Mouse (Mus musculus) embryonic facial prominence, embryonic 12.5 days (tissue): ENCODE results near the gene Nat9. TPM values are rescaled to one million over a fixed set of nuclear protein-coding genes. Genes with fewer than 3 reads are reported as not detected.

Source experiments
- ATAC-seq: fragments of 200-750 bp; cut with Nextera tagmentation; 2 replicates; pipeline ENCODE4 v1.8.0; 2017; ENCODE audit not compliant: insufficient number of reproducible peaks, insufficient read depth, low FRiP score, low TSS enrichment
- H3K27ac ChIP-seq: fragments of 300-500 bp; sonication (generic); 2 replicates; pipeline ENCODE4 v1.5.1; 2016; ENCODE audit warnings: mild to moderate bottlenecking
- H3K27me3 ChIP-seq: fragments of 300-500 bp; sonication (generic); 2 replicates; pipeline ENCODE4 v1.6.1; 2016; ENCODE audit warnings: mild to moderate bottlenecking, moderate library complexity
- H3K36me3 ChIP-seq: fragments of 300-500 bp; sonication (generic); 2 replicates; pipeline ENCODE4 v1.6.1; 2016; ENCODE audit warnings: mild to moderate bottlenecking
- H3K4me1 ChIP-seq: fragments of 300-500 bp; sonication (generic); 2 replicates; pipeline ENCODE4 v1.6.1; 2016
- H3K4me2 ChIP-seq: fragments of 300-500 bp; sonication (generic); replicated peaks from 2 replicates; pipeline ENCODE4 v1.6.1; 2016; ENCODE audit warnings: mild to moderate bottlenecking, moderate library complexity
- H3K4me3 ChIP-seq: fragments of 300-500 bp; sonication (generic); 2 replicates; pipeline ENCODE4 v1.5.1; 2016; ENCODE audit warnings: mild to moderate bottlenecking
- H3K9ac ChIP-seq: fragments of 300-500 bp; sonication (generic); 2 replicates; pipeline ENCODE4 v1.6.1; 2016; ENCODE audit warnings: mild to moderate bottlenecking, moderate library complexity
- H3K9me3 ChIP-seq: fragments of 300-500 bp; sonication (generic); 2 replicates; pipeline ENCODE4 v1.6.1; 2016; ENCODE audit warnings: mild to moderate bottlenecking, moderate library complexity
- WGBS: fragments of 180-500 bp; shearing (Covaris S2); methylation state at CpG from one replicate; pipeline ENCODE4 v1.1.7; 2016; 5-methylcytosine and 5-hydroxymethylcytosine counted together
- polyA plus RNA-seq: library from polyadenylated mRNA; unstranded; fragments of >200 nt; fragmentation: Nextera tagmentation; extraction: Ambion mirVana; gene quantifications from 2 replicates; pipeline ENCODE4 v1.2.1, GENCODE M21; 2016

Gene Nat9
- polyA plus RNA-seq, 1 experiment from 2014 or later = 23.7 TPM

DNA sequence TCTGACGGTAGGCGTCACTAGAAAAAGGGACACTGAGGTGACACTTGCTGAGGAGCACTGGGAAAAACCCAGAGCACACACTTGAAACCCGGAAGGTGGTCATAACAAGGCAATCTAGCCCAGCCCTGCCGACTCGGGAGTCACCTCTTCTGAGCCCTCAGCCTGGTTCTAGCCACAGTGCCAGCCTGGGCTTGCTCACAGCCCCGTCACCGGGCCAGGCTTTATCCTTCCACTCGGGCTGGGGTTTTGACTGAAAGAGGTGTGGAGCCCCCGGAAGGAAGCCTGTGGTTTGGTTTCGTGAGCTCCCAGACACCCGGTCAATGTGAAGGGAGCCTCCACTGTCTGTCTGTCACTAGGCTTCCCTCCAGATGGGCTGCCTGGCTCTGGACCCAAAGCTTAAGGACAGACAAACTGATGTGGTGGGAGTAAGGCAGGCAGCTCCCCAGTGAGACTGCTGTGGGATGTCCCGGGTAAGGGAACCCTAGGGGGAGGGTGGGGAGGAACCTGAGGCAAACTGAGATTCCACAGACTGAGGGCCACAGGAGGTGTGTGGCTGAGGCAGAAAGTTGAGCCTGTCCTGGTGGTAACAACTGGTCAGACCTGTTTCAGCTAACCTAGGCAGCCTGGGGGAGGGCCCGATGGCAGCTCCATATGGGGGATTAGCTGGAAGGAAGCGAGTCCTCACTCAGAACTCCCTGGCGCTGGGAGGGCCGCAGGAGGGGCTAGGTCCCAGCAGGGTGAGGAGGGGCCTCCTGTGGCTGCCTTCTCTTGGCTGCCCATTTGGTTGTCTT is 13.9 kb downstream of the Nat9 start:
- Histone ChIP-seq H3K27me3 (peaks cover 30% of the 10 kb centered on the region), H3K4me1 (peaks cover 71% of the 10 kb centered on the region), H3K4me3 (no peak overlapping the region), H3K36me3 (no peaks in the 10 kb centered on the region), H3K9me3 (no peaks in the 10 kb centered on the region), H3K4me2 (0 out of 2 replicates have a peak overlapping the region, but pooled peaks have one; percentile 15), H3K27ac (peak overlapping the region; percentile 70), H3K9ac (0 out of 2 replicates have a peak overlapping the region, but pooled peaks have one; percentile 30)
- ATAC-seq = 0 out of 2 replicates have a peak, but pooled peaks have one; percentile 10
- 7% methylated on average over 16 of the region's 16 CpGs for WGBS

DNA sequence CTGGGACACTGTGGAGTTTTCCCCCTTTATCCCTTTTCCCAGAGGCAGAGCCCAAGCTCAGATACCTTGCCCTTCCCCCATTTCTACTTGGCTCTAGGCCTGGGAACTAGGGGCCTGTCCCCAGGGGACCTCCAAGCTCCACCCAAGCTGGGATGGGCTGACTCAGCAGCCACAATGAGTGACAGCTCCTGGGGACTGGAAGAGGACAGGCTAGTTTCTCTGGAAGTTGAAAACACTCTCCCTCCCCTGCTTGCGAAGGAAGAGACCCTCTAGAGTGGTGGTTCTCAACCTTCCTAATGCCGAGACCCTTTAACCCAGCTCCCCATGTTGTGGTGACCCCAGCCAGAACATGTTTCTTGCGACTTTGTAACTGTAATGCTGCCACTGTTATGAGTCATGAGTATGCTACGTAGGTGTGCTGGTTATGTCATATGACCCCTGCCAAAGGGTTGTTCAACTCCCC is 14.8 kb downstream of the Nat9 start:
- Histone ChIP-seq H3K27ac (peak overlapping the region; percentile 67; the same call in 1 of the 2 replicates), H3K36me3 (no peaks in the 10 kb centered on the region), H3K9me3 (no peaks in the 10 kb centered on the region), H3K27me3 (peaks cover 32% of the 10 kb centered on the region), H3K9ac (no peak overlapping the region), H3K4me1 (peaks cover 67% of the 10 kb centered on the region), H3K4me2 (peak overlapping the region; percentile 19; the same call in 1 of the 2 replicates), H3K4me3 (no peak overlapping the region)
- 21% methylated on average over 4 of the region's 4 CpGs for WGBS
- 0 out of 2 replicates have a peak, but pooled peaks have one; percentile 39 for ATAC-seq

DNA sequence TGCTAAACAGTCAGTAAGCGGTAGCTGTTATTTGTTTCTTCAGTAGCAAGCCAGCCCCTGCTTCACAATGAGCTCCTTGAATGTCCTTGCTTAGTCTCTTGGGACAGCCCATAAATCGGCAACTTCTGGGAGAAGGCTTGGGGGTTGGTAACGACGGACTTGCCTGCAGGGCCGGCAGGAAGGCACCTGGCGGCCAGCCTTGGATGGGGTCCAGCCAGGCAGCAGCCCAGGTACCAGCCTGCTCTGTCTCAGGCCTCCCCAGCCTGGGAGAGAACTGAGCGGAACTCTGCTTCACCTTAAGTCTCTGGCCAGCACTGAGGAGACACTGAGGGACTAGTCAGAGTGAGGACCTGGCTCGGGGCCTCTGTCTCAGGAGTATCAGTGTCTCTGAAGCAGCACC is 16.5 kb downstream of the Nat9 start:
- Histone ChIP-seq H3K27me3 (peaks cover 35% of the 10 kb centered on the region), H3K4me1 (peaks cover 49% of the 10 kb centered on the region)

DNA sequence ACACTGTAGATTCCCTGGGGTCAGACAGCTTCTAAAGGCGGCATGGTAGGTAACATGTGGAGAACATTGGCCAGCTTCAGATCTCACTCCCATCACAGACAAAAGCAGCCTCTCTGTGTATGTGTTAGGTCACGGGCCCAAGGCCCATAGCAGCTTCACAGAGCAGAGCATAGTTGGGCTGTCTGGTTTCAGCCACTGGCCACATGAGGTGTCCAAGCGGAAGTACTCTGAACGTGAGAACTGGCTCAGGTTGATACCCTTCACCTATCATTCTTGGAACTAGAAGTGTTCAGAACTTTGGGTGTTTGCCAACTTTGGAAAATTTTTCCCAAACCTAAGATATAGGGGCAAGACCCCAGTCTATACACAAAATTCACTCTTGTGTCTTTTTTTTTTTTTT is 18.2 kb downstream of the Nat9 start:
- no peak overlapping the region for H3K27ac ChIP-seq
- H3K4me1 ChIP-seq = peaks cover 41% of the 10 kb centered on the region
- H3K9ac ChIP-seq = no peak overlapping the region
- no peak for ATAC-seq
- 88% methylated on average over 4 of the region's 4 CpGs for WGBS
- H3K4me2 ChIP-seq = no peak overlapping the region
- H3K27me3 ChIP-seq = peaks cover 37% of the 10 kb centered on the region
- no peak overlapping the region for H3K4me3 ChIP-seq
- H3K36me3 ChIP-seq = no peaks in the 10 kb centered on the region
- H3K9me3 ChIP-seq = no peaks in the 10 kb centered on the region

More for the DNA sequence above, 16.5 kb downstream of the Nat9 start:
- no peak overlapping the region for H3K4me3 ChIP-seq
- H3K36me3 ChIP-seq = no peaks in the 10 kb centered on the region
- H3K9me3 ChIP-seq = no peaks in the 10 kb centered on the region
- H3K4me2 ChIP-seq = no peak overlapping the region
- ATAC-seq = no peak
- WGBS = 33% methylated on average over 8 of the region's 8 CpGs
- H3K27ac ChIP-seq = 0 out of 2 replicates have a peak overlapping the region, but pooled peaks have one; percentile 26
- H3K9ac ChIP-seq = no peak overlapping the region

DNA sequence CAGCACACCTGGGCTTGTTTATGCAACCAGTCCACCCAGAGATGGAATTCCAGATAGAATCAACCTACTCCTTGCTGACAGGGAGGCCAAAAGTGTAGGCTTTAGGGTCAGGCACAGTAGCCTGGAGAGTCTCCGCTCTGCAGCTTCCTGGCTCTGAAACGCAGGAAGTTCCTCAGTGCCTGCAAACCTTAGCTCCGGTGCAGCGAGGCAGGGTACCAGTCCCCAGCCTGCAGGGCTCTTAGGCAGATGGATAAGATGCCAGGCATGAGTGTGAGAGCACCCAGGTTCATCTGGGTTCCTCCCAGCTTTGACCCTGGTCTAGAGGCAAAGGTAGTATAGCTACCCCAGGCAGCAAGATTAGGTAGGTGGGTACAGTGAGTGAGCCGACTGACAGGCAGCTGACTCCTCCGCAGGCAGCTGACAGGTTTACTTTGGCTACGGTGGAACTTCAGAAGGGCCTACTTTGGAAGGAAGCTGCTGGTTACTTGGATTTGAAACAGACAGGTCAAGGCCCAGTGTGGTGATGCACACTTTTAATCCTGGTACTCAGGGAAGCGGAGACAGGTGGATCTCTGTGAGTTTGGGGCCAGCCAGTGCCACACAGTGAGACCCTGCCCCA is 19.9 kb downstream of the Nat9 start:
- Histone ChIP-seq H3K36me3 (no peaks in the 10 kb centered on the region), H3K27me3 (peaks cover 43% of the 10 kb centered on the region), H3K27ac (no peak overlapping the region), H3K4me3 (no peak overlapping the region), H3K4me1 (peaks cover 36% of the 10 kb centered on the region), H3K4me2 (no peak overlapping the region), H3K9ac (no peak overlapping the region), H3K9me3 (no peaks in the 10 kb centered on the region)
- 73% methylated on average over 8 of the region's 8 CpGs for WGBS
- no peak for ATAC-seq

DNA sequence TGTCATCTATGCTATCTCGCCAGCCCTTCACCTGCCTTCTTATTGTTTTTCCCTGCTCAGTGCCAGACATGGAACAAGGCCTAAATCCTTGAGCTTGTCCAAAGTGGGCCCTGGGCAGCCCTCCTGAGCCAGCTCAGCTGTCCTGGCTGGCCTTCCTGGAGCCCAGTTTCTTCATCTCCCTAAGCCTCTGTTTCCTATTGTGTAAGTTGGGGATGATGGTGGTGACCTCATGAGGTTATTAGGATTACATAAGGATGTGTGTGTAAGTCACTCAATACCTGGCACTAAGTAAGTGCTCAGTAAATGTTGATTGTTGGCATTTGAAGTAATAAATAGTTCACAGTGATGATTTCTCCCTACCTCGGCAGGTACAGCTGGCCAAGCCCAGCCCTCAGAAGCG is 20.9 kb downstream of the Nat9 start:
- H3K36me3 ChIP-seq = no peaks in the 10 kb centered on the region
- H3K9me3 ChIP-seq = no peaks in the 10 kb centered on the region
- ATAC-seq = no peak
- no peak overlapping the region for H3K4me2 ChIP-seq
- no peak overlapping the region for H3K9ac ChIP-seq
- H3K27me3 ChIP-seq = peaks cover 37% of the 10 kb centered on the region
- no peak overlapping the region for H3K4me3 ChIP-seq
- 82% methylated on average over 3 of the region's 3 CpGs for WGBS
- peaks cover 32% of the 10 kb centered on the region for H3K4me1 ChIP-seq
- no peak overlapping the region for H3K27ac ChIP-seq

DNA sequence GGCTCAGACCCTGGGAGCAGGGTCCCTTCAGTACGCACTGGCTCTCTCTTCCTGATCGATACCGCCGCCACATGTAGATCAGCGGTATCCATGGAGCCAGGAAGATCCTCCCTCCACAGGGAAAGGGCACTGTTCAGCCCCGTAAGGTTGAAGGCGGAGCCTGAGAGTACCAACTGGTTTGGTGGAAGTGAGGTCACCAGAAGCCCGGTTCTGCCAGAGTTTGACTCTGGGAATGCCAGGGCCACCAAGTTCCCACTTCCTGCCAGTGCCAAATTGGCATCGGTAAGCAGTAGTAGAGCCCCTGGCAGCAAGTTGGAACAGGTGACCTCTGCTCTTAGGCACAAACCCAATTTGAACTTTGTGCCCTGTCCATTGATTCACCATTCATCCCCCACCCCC is 22.7 kb downstream of the Nat9 start:
- Histone ChIP-seq H3K9ac (peak overlapping the region; percentile 56; the same call in 1 of the 2 replicates), H3K9me3 (no peaks in the 10 kb centered on the region), H3K4me3 (peak overlapping the region; percentile 65), H3K27me3 (peaks cover 44% of the 10 kb centered on the region), H3K27ac (no peak overlapping the region), H3K4me1 (peaks cover 24% of the 10 kb centered on the region), H3K36me3 (no peaks in the 10 kb centered on the region), H3K4me2 (peak overlapping the region; percentile 90)
- no peak for ATAC-seq
- 3% methylated on average over 9 of the region's 9 CpGs for WGBS

DNA sequence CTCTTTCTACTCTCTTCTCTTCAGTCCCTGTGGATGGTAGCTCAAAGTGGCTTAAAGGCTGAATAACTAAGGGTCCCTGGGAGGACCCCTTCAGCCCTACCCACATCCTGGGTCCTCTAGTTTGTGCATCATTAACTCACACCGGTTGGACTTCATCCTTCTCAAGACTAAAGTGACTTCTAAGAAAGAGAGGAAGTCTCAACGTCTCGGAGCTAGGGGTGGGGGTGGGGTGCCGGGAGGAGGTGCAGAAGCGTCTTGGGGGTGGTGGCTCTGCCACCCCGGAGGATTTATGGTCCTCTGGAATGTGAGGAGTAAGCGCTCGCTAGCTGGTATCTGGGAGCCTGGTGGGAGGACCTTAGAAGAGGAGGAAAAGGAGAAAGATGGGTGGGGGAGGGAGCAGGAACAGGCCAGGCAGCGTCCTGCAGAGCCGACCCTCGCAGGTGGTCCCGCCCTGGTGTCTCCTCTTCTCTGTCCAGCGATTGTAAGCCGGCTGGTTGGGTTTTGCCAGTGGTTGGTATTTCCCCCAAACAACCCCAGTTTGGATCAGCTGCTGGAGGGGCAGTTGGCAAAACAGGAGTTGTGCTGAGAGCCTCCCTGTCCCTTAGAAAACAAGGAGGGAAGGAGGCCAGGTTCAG is 23.2 kb downstream of the Nat9 start:
- Histone ChIP-seq H3K27me3 (peaks cover 44% of the 10 kb centered on the region), H3K9me3 (no peaks in the 10 kb centered on the region), H3K27ac (no peak overlapping the region), H3K9ac (peak overlapping the region; percentile 56; the same call in 1 of the 2 replicates), H3K4me3 (peak overlapping the region; percentile 65), H3K4me1 (peaks cover 24% of the 10 kb centered on the region), H3K36me3 (no peaks in the 10 kb centered on the region), H3K4me2 (peak overlapping the region; percentile 90)
- ATAC-seq = no peak
- WGBS = under 1% methylated on average over 14 of the region's 14 CpGs

DNA sequence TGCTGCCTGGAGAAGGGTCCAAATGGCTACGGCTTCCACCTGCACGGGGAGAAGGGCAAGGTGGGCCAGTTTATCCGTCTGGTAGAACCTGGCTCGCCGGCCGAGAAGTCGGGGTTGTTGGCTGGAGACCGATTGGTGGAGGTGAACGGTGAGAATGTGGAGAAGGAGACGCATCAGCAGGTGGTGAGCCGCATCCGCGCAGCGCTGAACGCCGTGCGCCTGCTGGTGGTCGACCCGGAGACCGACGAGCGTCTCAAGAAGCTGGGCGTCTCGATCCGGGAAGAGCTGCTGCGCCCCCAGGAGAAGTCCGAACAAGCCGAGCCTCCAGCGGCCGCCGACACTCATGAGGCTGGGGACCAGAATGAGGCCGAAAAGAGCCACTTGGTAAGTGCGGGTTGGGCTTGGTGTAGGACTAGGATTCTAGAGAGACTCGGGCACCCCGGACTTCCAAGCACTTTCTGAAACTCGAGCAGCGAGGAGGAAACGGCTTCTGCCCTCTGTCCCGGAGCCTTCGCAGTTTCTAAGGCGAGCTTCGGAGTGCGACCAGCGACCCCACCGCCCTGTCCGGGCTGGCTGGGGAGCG is 24.0 kb downstream of the Nat9 start:
- under 1% methylated on average over 47 of the region's 47 CpGs for WGBS
- no peak for ATAC-seq
- Histone ChIP-seq H3K27ac (peak overlapping the region; percentile 25; the same call in 1 of the 2 replicates), H3K27me3 (peaks cover 44% of the 10 kb centered on the region), H3K4me3 (peak overlapping the region; percentile 65), H3K9ac (peak overlapping the region; percentile 56), H3K36me3 (no peaks in the 10 kb centered on the region), H3K9me3 (no peaks in the 10 kb centered on the region), H3K4me1 (peaks cover 24% of the 10 kb centered on the region), H3K4me2 (peak overlapping the region; percentile 90)

DNA sequence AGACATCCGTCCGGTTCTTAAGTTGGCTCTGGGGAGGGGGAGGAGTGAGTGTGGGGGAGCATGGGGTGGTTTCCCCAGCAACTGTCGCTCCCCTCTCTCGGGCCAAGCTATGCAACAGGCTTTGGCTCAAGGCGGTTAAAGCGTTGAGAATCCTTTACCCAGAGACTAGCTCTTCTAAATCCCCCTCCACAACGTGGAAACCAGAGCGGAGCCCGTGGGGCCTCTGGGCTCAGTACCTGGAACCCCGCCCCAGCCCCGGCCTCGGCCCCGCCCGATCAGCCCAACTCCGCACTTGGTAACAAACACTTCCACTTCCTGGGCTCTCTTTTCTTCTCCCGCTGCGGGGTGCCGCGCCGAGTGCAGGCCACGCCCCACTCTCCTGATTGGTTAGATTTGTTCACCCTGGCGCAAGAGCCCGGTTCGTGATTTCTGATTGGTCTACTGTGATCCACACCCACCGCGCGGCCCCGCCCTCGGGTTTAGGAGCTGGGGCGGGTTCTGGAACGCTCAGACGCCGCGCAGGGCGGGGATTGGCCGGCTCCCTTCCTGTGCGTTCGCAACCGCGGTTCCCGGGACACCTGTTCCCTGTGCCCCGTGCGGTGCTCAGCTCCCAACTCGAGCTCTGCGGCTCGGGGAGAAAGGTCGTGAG is 24.7 kb downstream of the Nat9 start, which contains the start of gene Slc9a3r1:
Slc9a3r1 (plus strand) TSS at position 510 of the 649 bp plus-strand sequence.
- peaks cover 43% of the 10 kb centered on the region for H3K27me3 ChIP-seq
- peaks cover 31% of the 10 kb centered on the region for H3K4me1 ChIP-seq
- no peaks in the 10 kb centered on the region for H3K36me3 ChIP-seq
- no peaks in the 10 kb centered on the region for H3K9me3 ChIP-seq
- H3K9ac ChIP-seq = peak within 1 kb of the TSS; percentile 56
- ATAC-seq = peak; percentile 94
- under 1% methylated on average over 47 of the region's 47 CpGs for WGBS
- peak within 1 kb of the TSS; percentile 90 for H3K4me2 ChIP-seq
- H3K27ac ChIP-seq = peak within 1 kb of the TSS; percentile 25; the same call in 1 of the 2 replicates
- peak within 1 kb of the TSS; percentile 65 for H3K4me3 ChIP-seq

DNA sequence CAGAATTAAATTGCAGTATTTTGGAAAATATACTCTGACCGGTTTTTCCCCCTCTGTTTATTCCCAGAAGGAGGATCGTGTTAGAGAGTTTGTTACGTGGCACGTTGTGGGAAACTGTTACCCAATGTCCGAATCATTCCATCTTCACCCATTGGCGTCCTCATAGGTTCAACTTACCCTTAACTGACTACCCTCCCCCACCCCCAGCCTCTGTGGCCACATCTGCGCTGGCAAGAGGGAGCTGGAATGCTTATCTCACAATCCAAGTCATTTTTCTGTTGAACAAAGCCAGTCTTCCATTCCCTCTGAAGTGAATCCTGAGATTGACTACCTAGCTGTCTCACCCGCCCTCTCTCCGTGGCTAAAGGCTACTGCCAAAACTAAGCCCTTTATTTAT is 25.5 kb downstream of the Nat9 start:
- H3K9me3 ChIP-seq = no peaks in the 10 kb centered on the region
- H3K36me3 ChIP-seq = no peaks in the 10 kb centered on the region
- WGBS = 14% methylated on average over 9 of the region's 9 CpGs
- no peak overlapping the region for H3K9ac ChIP-seq
- ATAC-seq = no peak
- peaks cover 44% of the 10 kb centered on the region for H3K27me3 ChIP-seq
- H3K4me2 ChIP-seq = peak overlapping the region; percentile 90
- H3K4me1 ChIP-seq = peaks cover 37% of the 10 kb centered on the region
- H3K4me3 ChIP-seq = no peak overlapping the region; the same call in 1 of the 2 replicates
- H3K27ac ChIP-seq = no peak overlapping the region
